Mouse (Mus musculus) liver, embryonic 18 days (tissue): ENCODE results near the gene Pithd1. TPM values are rescaled to one million over a fixed set of nuclear protein-coding genes. Genes with fewer than 3 reads are reported as not detected.

ENCODE experiments used
- polyA plus RNA-seq: library from polyadenylated mRNA; depleted of rRNA; stranded (reverse); fragments of >200 nt; gene quantifications from 2 replicates; pipeline ENCODE4 v1.2.3, GENCODE M21; 2012; rRNA removed

Pithd1 gene
- polyA plus RNA-seq, result 27.8 and 29.6 TPM in 2 replicates

DNA sequence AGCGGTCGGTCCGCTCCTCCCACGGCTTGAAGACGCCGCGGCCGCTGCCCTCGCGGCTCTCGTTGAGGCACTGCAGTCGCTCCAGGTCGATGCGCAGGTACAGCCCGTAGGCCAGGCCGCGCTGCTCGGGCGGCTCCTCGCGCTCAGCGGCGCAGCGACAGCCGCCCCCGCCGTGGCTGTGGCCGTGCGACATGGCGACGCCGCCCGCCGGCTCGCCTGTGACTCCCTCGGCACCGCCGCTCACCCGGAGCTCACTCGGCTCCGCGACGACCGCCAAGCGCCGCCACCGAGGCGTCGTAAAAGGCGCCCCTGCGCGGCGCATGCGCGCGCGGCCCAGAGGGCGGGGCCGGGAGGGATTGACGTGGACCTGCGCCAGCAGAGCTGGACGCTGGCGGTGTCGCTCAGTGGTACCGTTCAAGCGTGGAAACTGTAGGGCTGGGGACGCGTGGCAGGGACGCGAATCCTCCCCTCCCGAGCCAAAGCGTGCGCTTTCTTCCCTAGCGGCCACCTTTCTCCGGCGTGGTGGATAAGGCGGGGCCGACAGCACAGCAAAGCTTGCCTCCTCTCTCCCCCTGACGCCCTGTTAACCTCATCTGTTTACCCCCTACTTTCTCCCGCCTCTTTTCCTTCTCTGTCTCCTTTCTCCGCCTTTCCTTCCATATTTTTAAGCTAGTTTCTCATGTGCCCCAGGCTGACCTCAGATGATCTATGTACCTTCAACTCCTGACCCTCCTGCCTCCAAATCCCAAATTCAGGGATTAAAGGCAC lies at the start of gene Pithd1:
Gene Pithd1, minus strand, starts transcription at position 322 of the 768 bp plus-strand sequence.

DNA sequence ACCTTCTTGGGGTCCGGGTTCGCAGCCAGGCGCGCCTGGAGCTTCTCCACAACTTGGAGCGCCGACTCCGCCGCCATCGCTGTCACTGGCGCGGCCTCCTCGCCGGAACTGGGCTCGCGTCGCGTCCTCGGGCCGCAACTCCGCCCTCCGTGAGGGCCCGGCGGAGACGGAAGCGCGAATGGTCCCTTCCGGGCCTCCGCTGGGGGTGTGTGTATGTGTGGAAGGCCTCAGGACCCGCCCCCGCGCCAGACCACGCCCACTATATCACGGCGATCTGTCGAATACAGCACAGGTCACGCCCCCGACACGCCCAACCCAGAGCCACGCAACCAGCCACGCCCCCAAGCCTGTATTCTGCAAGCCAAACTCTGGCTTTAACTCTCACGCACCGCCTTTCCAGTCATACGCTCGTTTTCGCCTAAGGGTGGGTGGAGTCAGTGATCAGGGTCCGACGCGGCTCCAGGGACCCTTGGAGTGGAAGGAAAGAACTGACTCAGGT lies 34.5 kb upstream of the Pithd1 start, which contains the start of gene Eloa:
Gene Eloa, minus strand, starts transcription at position 215 of the 499 bp plus-strand sequence.

DNA sequence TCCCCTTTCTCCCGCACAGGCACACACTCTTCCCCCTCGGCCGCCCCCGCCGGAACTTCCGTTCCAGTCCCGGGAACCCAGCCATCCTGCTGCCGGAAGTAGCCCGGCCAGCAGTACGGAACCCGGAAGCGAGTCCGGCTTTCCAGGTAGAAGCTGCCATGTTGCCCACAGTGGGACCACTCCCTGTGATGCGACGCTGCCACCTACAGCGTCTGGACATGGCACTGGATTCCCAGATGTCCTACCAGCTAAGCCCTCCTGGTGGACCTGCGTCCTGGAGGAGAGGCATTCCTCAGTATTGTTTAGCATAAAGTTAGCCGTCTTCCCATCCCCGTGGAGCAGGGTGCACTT lies 14.5 kb downstream of the Pithd1 start, which contains the start of gene Lypla2:
Gene Lypla2, minus strand, starts transcription at position 71 of the 351 bp plus-strand sequence.

DNA sequence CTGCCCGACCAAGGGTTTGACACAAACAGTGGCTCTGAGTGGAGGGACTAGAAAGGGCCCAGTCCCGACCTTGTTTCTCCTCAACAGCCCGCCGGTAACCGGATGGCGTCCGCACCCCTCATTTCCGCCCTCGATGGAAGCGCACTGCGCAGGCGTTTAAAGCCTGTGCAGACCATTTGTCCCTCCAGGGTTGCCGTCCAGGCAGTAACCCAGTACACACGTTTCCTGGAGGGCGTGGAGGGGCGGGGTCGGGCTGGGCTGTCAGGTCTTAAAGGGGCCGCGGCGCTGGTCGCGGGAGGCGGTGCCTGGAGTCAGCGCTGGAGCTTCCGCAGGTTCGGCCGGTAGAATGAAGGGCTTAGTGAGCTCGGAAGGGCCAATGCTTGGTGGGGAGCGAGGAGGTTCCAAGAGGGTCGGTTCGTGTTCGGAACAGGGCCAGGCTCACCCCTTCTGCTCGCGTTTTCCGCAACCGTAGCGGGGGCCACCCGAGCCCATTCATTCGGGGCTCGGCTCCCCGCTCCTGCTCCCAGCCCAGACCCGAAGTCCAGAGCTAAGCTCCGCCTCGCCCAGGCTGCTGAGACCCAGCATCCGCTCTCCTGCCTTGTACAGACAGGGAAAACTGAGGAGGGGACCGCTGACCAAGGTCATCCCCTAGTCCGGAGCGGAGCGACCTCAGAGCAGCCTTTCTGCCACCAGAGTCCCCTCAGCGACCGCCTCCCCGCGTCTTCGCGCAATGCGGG lies 23.4 kb downstream of the Pithd1 start, which contains the start of gene Gale:
Gene Gale, plus strand, starts transcription at position 271 of the 737 bp plus-strand sequence.

DNA sequence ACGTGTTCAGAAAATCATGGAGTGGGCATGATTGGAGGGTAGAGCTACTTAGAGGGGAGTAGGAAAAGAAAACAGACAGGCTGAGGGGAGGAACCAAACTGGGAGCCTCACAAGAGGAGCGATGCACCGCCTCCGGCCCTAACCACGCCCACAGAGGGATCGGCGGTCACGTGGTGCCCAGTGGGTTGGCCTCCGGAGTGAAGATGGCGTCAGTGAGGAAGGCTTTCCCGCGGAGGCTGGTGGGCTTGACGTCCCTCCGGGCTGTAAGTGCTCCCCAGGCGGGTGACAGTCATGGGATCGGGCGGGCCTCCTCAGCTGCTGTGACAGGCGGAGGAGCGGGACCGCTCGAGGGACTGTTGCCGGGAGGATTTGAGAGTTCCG lies 40.8 kb downstream of the Pithd1 start, which contains the start of gene Hmgcl:
Gene Hmgcl, plus strand, starts transcription at position 171 of the 381 bp plus-strand sequence.

Other genes with a start within 250 kb of the Pithd1 start
- gene Myom3, start 227.5 kb downstream of the Pithd1 start, polyA plus RNA-seq, result 0.09 and 0.14 TPM in 2 replicates
- 32.0 and 34.0 TPM in 2 replicates for gene Srsf10, start 131.5 kb downstream of the Pithd1 start, polyA plus RNA-seq
- 40.2 and 46.2 TPM in 2 replicates for gene Pnrc2, start 113.4 kb downstream of the Pithd1 start, polyA plus RNA-seq
- gene Cnr2, start 91.9 kb downstream of the Pithd1 start, polyA plus RNA-seq, result 2.7 and 2.9 TPM in 2 replicates
- 17.5 and 18.3 TPM in 2 replicates for gene Fuca1, start 66.5 kb downstream of the Pithd1 start, polyA plus RNA-seq
- 126 and 136 TPM in 2 replicates for gene Hmgcl, start 40.8 kb downstream of the Pithd1 start, polyA plus RNA-seq
- gene Gale, start 23.5 kb downstream of the Pithd1 start, polyA plus RNA-seq, result 57.7 and 89.2 TPM in 2 replicates
- gene Lypla2, start 14.6 kb downstream of the Pithd1 start, polyA plus RNA-seq, result 31.4 and 33.0 TPM in 2 replicates
- gene Eloa, start 34.5 kb upstream of the Pithd1 start, polyA plus RNA-seq, result 13.6 and 13.7 TPM in 2 replicates
- 658 and 692 TPM in 2 replicates for gene Rpl11, start 66.2 kb upstream of the Pithd1 start, polyA plus RNA-seq
- 39.5 and 41.9 TPM in 2 replicates for gene Id3, start 156.2 kb upstream of the Pithd1 start, polyA plus RNA-seq
- gene E2f2, start 185.1 kb upstream of the Pithd1 start, polyA plus RNA-seq, result 24.2 TPM in 2 replicates
- 6.4 and 6.5 TPM in 2 replicates for gene Asap3, start 219.1 kb upstream of the Pithd1 start, polyA plus RNA-seq